Mouse (Mus musculus): ENCODE results near the gene Clrn1.

- TF ChIP-seq CTCF (IDR thresholded peaks at IDR 0.05; ENCODE audit: control insufficient read depth, insufficient read depth, insufficient replicate concordance, low read depth, low read length) = no peak
- TF ChIP-seq POLR2A (IDR thresholded peaks at IDR 0.05; ENCODE audit: control insufficient read depth, low read depth, low read length) = no peak
Observed at GRCm38 (mm10) chr3:58887719-58888118, 2.6 kb upstream of the Clrn1 start.

Measured in testis, adult 2 months (tissue).